Mouse (Mus musculus) ES-E14 (cell line): ENCODE results near the gene Reck. TPM values are rescaled to one million over a fixed set of nuclear protein-coding genes. Genes with fewer than 3 reads are reported as not detected.

Experiments
- DNase-seq: peaks from one replicate; pipeline ENCODE4 v3.0.0-alpha.2; 2013; ENCODE audit warnings: low read depth, low spot score
- H3K27ac ChIP-seq: 2 replicates; pipeline ENCODE4 v1.5.1; 2012; ENCODE audit warnings: low read depth, mild to moderate bottlenecking, low read length, moderate library complexity, mixed read lengths; ENCODE audit not compliant: poor library complexity, insufficient read depth, severe bottlenecking
- H3K36me3 ChIP-seq: 2 replicates; pipeline ENCODE4 v1.6.1; 2012; ENCODE audit warnings: mild to moderate bottlenecking, low read length, moderate library complexity, mixed read lengths; ENCODE audit not compliant: control insufficient read depth, poor library complexity, insufficient read depth, severe bottlenecking
- H3K4me1 ChIP-seq, 2 experiments: fragments of 150-350 bp in 1 of 2; sonication (generic) in 1 of 2; 2 replicates each; pipeline ENCODE4 v1.6.1; 2012; ENCODE audit warnings: low read length in 2 of 2, mild to moderate bottlenecking in 1 of 2, mixed read lengths in 1 of 2; ENCODE audit not compliant: control insufficient read depth in 2 of 2, insufficient read depth in 2 of 2, poor library complexity in 1 of 2
- H3K4me3 ChIP-seq, 2 experiments: fragments of 150-350 bp in 1 of 2; sonication (generic) in 1 of 2; 2 replicates each; pipeline ENCODE4 v1.5.1; 2012; ENCODE audit warnings: low read length in 2 of 2, low read depth in 1 of 2, mild to moderate bottlenecking in 1 of 2, mixed read lengths in 1 of 2; ENCODE audit not compliant: insufficient read depth in 1 of 2, poor library complexity in 1 of 2, severe bottlenecking in 1 of 2
- H3K9ac ChIP-seq: 2 replicates; pipeline ENCODE4 v1.6.1; 2012; ENCODE audit warnings: low read depth, mild to moderate bottlenecking, low read length, mixed read lengths; ENCODE audit not compliant: poor library complexity, insufficient read depth, severe bottlenecking
- H3K9me3 ChIP-seq: fragments of 150-350 bp; sonication (generic); 2 replicates; pipeline ENCODE4 v1.6.1; 2012; ENCODE audit warnings: low read depth, mild to moderate bottlenecking, low read length; ENCODE audit not compliant: control insufficient read depth, insufficient read depth
- CHD2 ChIP-seq: IDR thresholded peaks from 2 replicates; pipeline ENCODE4 v1.6.1; 2014; ENCODE audit warnings: mild to moderate bottlenecking, low read depth, low read length, inconsistent platforms
- HCFC1 ChIP-seq: IDR thresholded peaks from 2 replicates; pipeline ENCODE4 v1.6.1; 2012; ENCODE audit warnings: low read length, inconsistent platforms, borderline replicate concordance; ENCODE audit not compliant: insufficient read depth
- MAFK ChIP-seq: IDR thresholded peaks from 2 replicates; pipeline ENCODE4 v1.6.1; 2014; ENCODE audit warnings: mild to moderate bottlenecking, low read depth, low read length, inconsistent platforms; ENCODE audit not compliant: insufficient read depth
- ZC3H11A ChIP-seq: IDR thresholded peaks from 2 replicates; pipeline ENCODE4 v1.6.1; 2012; ENCODE audit warnings: low read depth, mild to moderate bottlenecking, inconsistent platforms, low read length, borderline replicate concordance
- ZNF384 ChIP-seq: IDR thresholded peaks from 2 replicates; pipeline ENCODE4 v1.6.1; 2012; ENCODE audit warnings: low read depth, low read length, inconsistent platforms
- in situ Hi-C, 2 experiments: fragments of 600-800 bp; cut with MboI; formaldehyde crosslinking; loops; one replicate each; pipeline ENCODE4 v1.15.1; 2025; ENCODE audit warnings: low sequenced_read_pairs in 2 of 2, inconsistent platforms in 1 of 2; ENCODE audit not compliant: unreplicated experiment in 2 of 2
- total RNA-seq: library from RNA; depleted of rRNA; stranded (reverse); fragments of 300-350 nt; gene quantifications from 2 replicates; pipeline ENCODE4 v1.2.3, GENCODE M21; 2012

The Reck gene
- total RNA-seq, 1 experiment: 4.0 TPM

DNA sequence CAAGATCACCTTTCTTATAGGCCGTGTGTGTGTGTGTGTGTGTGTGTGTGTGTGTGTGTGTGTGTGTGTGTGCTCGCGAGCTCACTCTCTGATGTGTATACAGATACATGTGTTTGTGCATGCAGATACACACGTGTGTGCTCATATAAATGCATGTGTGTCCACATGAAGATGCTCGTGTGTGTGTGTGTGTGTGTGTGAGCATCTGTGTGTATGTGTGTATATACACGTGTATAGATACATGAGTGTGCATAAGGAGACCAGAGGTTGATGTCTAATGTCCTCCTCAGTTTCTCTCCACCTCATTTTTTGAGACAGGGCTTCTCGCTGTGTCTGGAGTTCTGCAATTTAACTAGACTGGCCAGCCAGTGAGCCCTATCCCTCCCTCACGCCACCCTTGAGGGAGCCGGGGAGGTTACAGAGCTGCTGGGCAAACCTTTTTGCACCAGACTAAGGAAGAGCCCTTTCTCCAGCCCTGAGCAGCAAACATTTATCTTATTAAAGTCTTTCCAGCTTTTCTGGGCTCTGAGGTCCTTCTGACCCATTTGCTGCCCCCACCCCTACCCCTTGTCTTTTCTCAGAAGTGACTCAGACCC, 96.3 kb downstream of the Reck start:
- Histone ChIP-seq H3K27ac (peak overlapping the region; percentile 66), H3K9ac (peak overlapping the region; percentile 36; the same call in 1 of the 2 replicates), H3K36me3 (peaks cover 5% of the 10 kb centered on the region; the same call in 1 of the 2 replicates), H3K4me3 (peak overlapping the region; percentile 27 to 47), H3K4me1 (peaks cover 27 to 46% of the 10 kb centered on the region in 2 experiments), H3K9me3 (no peaks in the 10 kb centered on the region)
- in situ Hi-C loops: no loop called here
- no peak for DNase-seq
- no peak for TF ChIP-seq CHD2
- TF ChIP-seq ZNF384: no peak
- TF ChIP-seq ZC3H11A: no peak
- no peak for TF ChIP-seq MAFK
- no peak for TF ChIP-seq HCFC1

GRCm38 (mm10) chr4:43972137-43972591, 96.8 kb downstream of the Reck start:
- in situ Hi-C loops: no loop called here
- H3K36me3 ChIP-seq: peaks cover 5% of the 10 kb centered on the region; the same call in 1 of the 2 replicates
- DNase-seq: peak; percentile 41
- H3K4me3 ChIP-seq: peak overlapping the region; percentile 27 to 47
- H3K9me3 ChIP-seq: no peaks in the 10 kb centered on the region
- TF ChIP-seq HCFC1: no peak
- peak overlapping the region; percentile 36; the same call in 1 of the 2 replicates for H3K9ac ChIP-seq
- peak overlapping the region; percentile 66 for H3K27ac ChIP-seq
- H3K4me1 ChIP-seq: peaks cover 27 to 48% of the 10 kb centered on the region in 2 experiments

GRCm38 (mm10) chr4:43973526-43973981, 98.2 kb downstream of the Reck start:
- Histone ChIP-seq H3K4me1 (peaks cover 30 to 44% of the 10 kb centered on the region in 2 experiments), H3K9ac (no peak overlapping the region), H3K9me3 (no peaks in the 10 kb centered on the region), H3K4me3 (no peak overlapping the region), H3K27ac (peak overlapping the region; percentile 59; the same call in 1 of the 2 replicates), H3K36me3 (peaks cover 5% of the 10 kb centered on the region)
- no peak for DNase-seq
- TF ChIP-seq ZC3H11A (no peak), MAFK (no peak), ZNF384 (no peak), HCFC1 (no peak), CHD2 (no peak)
- in situ Hi-C loops: no loop called here

DNA sequence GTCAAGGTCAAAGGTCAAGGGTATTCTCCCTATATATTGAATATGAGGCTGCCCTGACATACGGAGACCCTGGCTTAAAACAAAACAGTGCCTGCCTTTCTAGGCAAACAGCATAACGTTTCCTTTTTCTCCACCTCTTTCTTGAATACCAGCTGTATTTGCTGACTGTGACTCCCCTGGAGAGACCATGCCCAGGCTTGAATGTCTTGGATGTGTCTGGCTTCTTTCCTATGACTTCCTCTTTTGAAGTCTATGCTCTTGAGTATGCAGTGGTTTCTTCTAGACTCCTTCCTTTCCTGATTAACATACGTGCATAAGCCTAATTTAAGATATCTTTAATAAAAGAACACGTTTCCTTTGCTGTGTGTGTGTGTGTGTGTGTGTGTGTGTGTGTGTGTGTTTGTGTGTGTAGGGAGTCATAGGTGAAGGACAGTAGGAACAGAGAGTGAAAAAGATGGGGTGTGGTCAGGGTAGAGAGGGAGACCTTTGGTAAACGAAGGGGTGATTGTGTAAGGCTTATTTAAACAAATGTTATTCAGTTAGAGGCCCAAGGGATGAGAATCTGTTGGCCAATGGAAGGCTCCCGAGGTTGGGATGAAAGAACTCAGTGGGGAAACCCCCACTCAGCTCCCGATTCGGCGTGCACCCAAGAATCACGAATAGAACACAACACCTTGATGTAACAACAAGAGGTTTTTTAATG, 99.7 kb downstream of the Reck start:
- Histone ChIP-seq H3K4me3 (no peak overlapping the region), H3K27ac (peak overlapping the region; percentile 85), H3K9me3 (no peaks in the 10 kb centered on the region), H3K36me3 (peaks cover 5% of the 10 kb centered on the region), H3K4me1 (peaks cover 28 to 42% of the 10 kb centered on the region in 2 experiments), H3K9ac (no peak overlapping the region)
- TF ChIP-seq CHD2: no peak
- TF ChIP-seq MAFK: 0 out of 2 replicates have a peak, but pooled peaks have one; percentile 44
- TF ChIP-seq HCFC1: no peak
- no peak for DNase-seq
- in situ Hi-C loops: no loop called here
